Mouse (Mus musculus) heart, adult 2 months (tissue): Measurements from ENCODE around the gene Zmiz2. TPM values are rescaled to one million over a fixed set of nuclear protein-coding genes. Genes with fewer than 3 reads are reported as not detected.

Experiments
- DNase-seq, 2 experiments: peaks; one replicate each; pipeline ENCODE4 v3.0.0; 2021
- H3K27ac ChIP-seq: fragments of 200-600 bp; 2 replicates; pipeline ENCODE4 v1.8.1; 2022
- H3K27me3 ChIP-seq: fragments of 200-500 bp; 2 replicates; pipeline ENCODE4 v1.6.1; 2012; ENCODE audit warnings: mild to moderate bottlenecking, low read length, inconsistent platforms, mixed read lengths; ENCODE audit not compliant: control insufficient read depth, insufficient read depth
- H3K36me3 ChIP-seq: fragments of 200-500 bp; 2 replicates; pipeline ENCODE4 v1.6.1; 2012; ENCODE audit warnings: low read length, inconsistent platforms; ENCODE audit not compliant: control insufficient read depth, insufficient read depth
- H3K4me1 ChIP-seq: fragments of 200-500 bp; 2 replicates; pipeline ENCODE4 v1.6.1; 2011; ENCODE audit warnings: low read length; ENCODE audit not compliant: control insufficient read depth, insufficient read depth
- H3K4me3 ChIP-seq: fragments of 200-600 bp; 2 replicates; pipeline ENCODE4 v1.8.1; 2022
- H3K79me2 ChIP-seq: fragments of 200-500 bp; replicated peaks from 2 replicates; pipeline ENCODE4 v1.6.1; 2012; ENCODE audit warnings: mild to moderate bottlenecking, inconsistent platforms, low read length, moderate library complexity, mixed read lengths; ENCODE audit not compliant: control insufficient read depth, insufficient read depth
- H3K9ac ChIP-seq: fragments of 200-500 bp; 2 replicates; pipeline ENCODE4 v1.6.1; 2012; ENCODE audit warnings: low read depth, mild to moderate bottlenecking, control low read depth, inconsistent platforms, low read length, mixed read lengths
- CTCF ChIP-seq: fragments of 200-600 bp; IDR thresholded peaks from 2 replicates; pipeline ENCODE4 v1.8.1; 2022; ENCODE audit warnings: antibody characterized with exemption, mild to moderate bottlenecking, moderate library complexity
- EP300 ChIP-seq: fragments of 200-500 bp; IDR thresholded peaks from 2 replicates; pipeline ENCODE4 v1.6.1; 2011; ENCODE audit warnings: low read depth, low read length, control low read depth; ENCODE audit not compliant: insufficient read depth
- POLR2A ChIP-seq: fragments of 200-500 bp; IDR thresholded peaks from 2 replicates; pipeline ENCODE4 v1.6.1; 2011; ENCODE audit warnings: mild to moderate bottlenecking, low read depth, low read length, control low read depth; ENCODE audit not compliant: insufficient read depth
- WGBS: fragments of 180-500 bp; shearing (Covaris S2); methylation state at CpG from one replicate; pipeline ENCODE4 v1.1.7; 2018; 5-methylcytosine and 5-hydroxymethylcytosine counted together
- intact Hi-C: fragments of 180-260 bp; cut with DNase I; formaldehyde crosslinking; loops from one replicate; pipeline ENCODE4 v1.15.1; 2025
- long read RNA-seq: library from polyadenylated mRNA; stranded (forward); transcript quantifications from one replicate; pipeline ENCODE4 v2.0.0, GENCODE M21; 2021
- polyA plus RNA-seq: library from polyadenylated mRNA; depleted of rRNA; stranded (reverse); fragments of >200 nt; gene quantifications from 2 replicates; pipeline ENCODE4 v1.2.3, GENCODE M21; 2012; rRNA removed
- total RNA-seq, 2 experiments: library from RNA; stranded (reverse); gene quantifications; 2 replicates each; pipeline ENCODE4 v1.2.3; 2021

Gene Zmiz2
- total RNA-seq, result 10 to 100 TPM; 36.6 to 39.3 TPM
- 26.2 and 35.7 TPM in 2 replicates for polyA plus RNA-seq
- long read RNA-seq, partial matches to known transcripts, result 25 of 26 reads
- long read RNA-seq, other reads (novel, unspliced or antisense), result 0 of 26 reads

GRCm38 (mm10) chr11:6388726-6389413 is at the start of gene Zmiz2:
Gene Zmiz2, plus strand, starts transcription at chr11:6389074.
- H3K36me3 ChIP-seq, result no peaks in the 10 kb centered on the region
- peak; percentile 96 to 97 for DNase-seq

GRCm38 (mm10) chr11:6345956-6346355 is 42.9 kb upstream of the Zmiz2 start:
- Histone ChIP-seq H3K79me2 (no peaks in the 10 kb centered on the region), H3K9ac (no peak overlapping the region), H3K36me3 (no peaks in the 10 kb centered on the region; the same call in 1 of the 2 replicates), H3K27me3 (no peaks in the 10 kb centered on the region), H3K4me3 (no peak overlapping the region), H3K27ac (no peak overlapping the region), H3K4me1 (no peaks in the 10 kb centered on the region)
- intact Hi-C loops, result no loop called here
- no peak for TF ChIP-seq CTCF
- TF ChIP-seq POLR2A, result no peak
- TF ChIP-seq EP300, result no peak
- no peak for DNase-seq
- WGBS, result 95% methylated on average over 4 of the region's 4 CpGs

More at GRCm38 (mm10) chr11:6388726-6389413, at the start of gene Zmiz2:
- H3K27ac ChIP-seq, result peak within 1 kb of the TSS; percentile 88
- H3K79me2 ChIP-seq, result peaks cover 2% of the 10 kb centered on the region; the same call in 1 of the 2 replicates
- intact Hi-C loops, result loop anchor here (1.0 kb wide), 1 partner anchor 15 kb away; no protein-coding TSS in a partner anchor
- peak within 1 kb of the TSS; percentile 91 for H3K9ac ChIP-seq
- H3K4me1 ChIP-seq, result peaks cover 6% of the 10 kb centered on the region
- H3K27me3 ChIP-seq, result no peaks in the 10 kb centered on the region
- TF ChIP-seq POLR2A, result peak; percentile 91
- TF ChIP-seq EP300, result peak; percentile 85
- no peak for TF ChIP-seq CTCF
- H3K4me3 ChIP-seq, result peak within 1 kb of the TSS; percentile 96
- 6% methylated on average over 58 of the region's 60 CpGs for WGBS

GRCm38 (mm10) chr11:6346966-6347365 is 41.9 kb upstream of the Zmiz2 start:
- Histone ChIP-seq H3K4me3 (no peak overlapping the region), H3K9ac (no peak overlapping the region), H3K79me2 (no peaks in the 10 kb centered on the region), H3K27ac (no peak overlapping the region), H3K4me1 (no peaks in the 10 kb centered on the region), H3K36me3 (no peaks in the 10 kb centered on the region; the same call in 1 of the 2 replicates), H3K27me3 (no peaks in the 10 kb centered on the region)
- no peak for DNase-seq
- TF ChIP-seq POLR2A (no peak), CTCF (no peak), EP300 (no peak)
- intact Hi-C loops, result no loop called here
- 83% methylated on average over 7 of the region's 7 CpGs for WGBS

- Histone ChIP-seq H3K79me2 (no peaks in the 10 kb centered on the region), H3K27me3 (no peaks in the 10 kb centered on the region), H3K9ac (no peak overlapping the region), H3K27ac (no peak overlapping the region), H3K4me3 (no peak overlapping the region), H3K4me1 (no peaks in the 10 kb centered on the region), H3K36me3 (no peaks in the 10 kb centered on the region; the same call in 1 of the 2 replicates)
- TF ChIP-seq CTCF, result no peak
- no peak for TF ChIP-seq EP300
- no peak for TF ChIP-seq POLR2A
- intact Hi-C loops, result no loop called here
- DNase-seq, result no peak
- WGBS, result 75% methylated on average over 11 of the region's 11 CpGs
Observed at GRCm38 (mm10) chr11:6348681-6349200, 40.1 kb upstream of the Zmiz2 start.

GRCm38 (mm10) chr11:6349586-6349985 is 39.3 kb upstream of the Zmiz2 start:
- no peak overlapping the region for H3K9ac ChIP-seq
- no peak overlapping the region for H3K4me3 ChIP-seq
- TF ChIP-seq CTCF, result no peak
- no peak for TF ChIP-seq POLR2A
- TF ChIP-seq EP300, result no peak
- 97% methylated on average over 5 of the region's 5 CpGs for WGBS
- H3K27me3 ChIP-seq, result no peaks in the 10 kb centered on the region
- intact Hi-C loops, result no loop called here
- H3K27ac ChIP-seq, result no peak overlapping the region
- no peaks in the 10 kb centered on the region for H3K4me1 ChIP-seq
- no peaks in the 10 kb centered on the region for H3K79me2 ChIP-seq
- no peak for DNase-seq
- H3K36me3 ChIP-seq, result no peaks in the 10 kb centered on the region; the same call in 1 of the 2 replicates

GRCm38 (mm10) chr11:6355106-6355505 is 33.8 kb upstream of the Zmiz2 start:
- H3K27me3 ChIP-seq, result no peaks in the 10 kb centered on the region
- no peak for DNase-seq
- H3K4me3 ChIP-seq, result no peak overlapping the region
- H3K79me2 ChIP-seq, result no peaks in the 10 kb centered on the region
- H3K27ac ChIP-seq, result no peak overlapping the region
- no peaks in the 10 kb centered on the region for H3K4me1 ChIP-seq
- H3K9ac ChIP-seq, result no peak overlapping the region
- intact Hi-C loops, result no loop called here
- 77% methylated on average over 4 of the region's 4 CpGs for WGBS
- no peak for TF ChIP-seq CTCF
- no peaks in the 10 kb centered on the region for H3K36me3 ChIP-seq
